Mouse (Mus musculus): ENCODE measurements around the gene Stbd1.

GRCm38 (mm10) chr5:92596865-92597264 is 6.0 kb upstream of the Stbd1 start:
- no peak for TF ChIP-seq CTCF (IDR thresholded peaks at IDR 0.05; ENCODE audit: low read depth)
- TF ChIP-seq EP300 (IDR thresholded peaks at IDR 0.05; ENCODE audit: low read depth): no peak

Data from heart, postnatal 0 days (tissue).